Mouse (Mus musculus): ENCODE data around the gene Zswim7. TPM values are rescaled to one million over a fixed set of nuclear protein-coding genes. Genes with fewer than 3 reads are reported as not detected.

The Zswim7 gene
- polyA plus RNA-seq, 1 experiment from 2014 or later, result 22.2 TPM

DNA sequence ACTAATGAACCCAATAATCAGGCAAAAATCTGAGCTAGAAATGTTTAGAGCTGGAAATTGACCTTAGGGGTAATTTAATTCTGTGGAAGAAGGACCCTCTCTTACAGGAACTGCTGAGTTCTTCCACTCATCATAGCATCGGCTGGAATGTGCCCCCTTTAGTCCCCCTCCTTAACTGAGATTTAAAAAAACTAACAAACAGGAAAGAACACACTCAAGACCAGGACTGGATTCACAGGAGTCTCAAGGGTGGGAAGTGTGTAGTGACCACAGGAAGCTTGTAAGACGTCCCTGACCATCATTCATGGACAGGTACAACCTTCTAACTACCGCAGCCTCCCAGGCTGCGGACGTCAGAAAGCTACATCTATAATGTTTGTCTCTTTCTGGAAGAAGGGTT lies 10.3 kb downstream of the Zswim7 start:
- Histone ChIP-seq H3K36me3 (ENCODE audit: control insufficient read depth, insufficient read depth, low read length) (no peaks in the 10 kb centered on the region), H3K9me3 (ENCODE audit: control insufficient read depth, low read length) (no peaks in the 10 kb centered on the region), H3K9ac (ENCODE audit: low read length) (no peak overlapping the region), H3K27me3 (ENCODE audit: control insufficient read depth, insufficient read depth, low read length) (no peaks in the 10 kb centered on the region), H3K4me2 (ENCODE audit: low read length) (no peak overlapping the region), H3K4me3 (ENCODE audit: control insufficient read depth in 1 of 2, insufficient read depth in 1 of 2, low read depth in 1 of 2, low read length in 2 of 2) (no peak overlapping the region), H3K4me1 (ENCODE audit: control insufficient read depth in 2 of 2, insufficient read depth in 2 of 2, low read length in 2 of 2) (0 out of 4 replicates have a peak, but pooled peaks cover 0 to 7% of the 10 kb centered on the region in 2 experiments), H3K27ac (replicated peaks in 1 of 2; ENCODE audit: control insufficient read depth in 1 of 2, insufficient read depth in 1 of 2, low read depth in 2 of 2, low read length in 2 of 2) (no peak overlapping the region)
- ATAC-seq (ENCODE audit: insufficient number of reproducible peaks, insufficient read depth, low FRiP score, low read depth), result no peak
- WGBS, result 50% methylated on average over 5 of the region's 5 CpGs

DNA sequence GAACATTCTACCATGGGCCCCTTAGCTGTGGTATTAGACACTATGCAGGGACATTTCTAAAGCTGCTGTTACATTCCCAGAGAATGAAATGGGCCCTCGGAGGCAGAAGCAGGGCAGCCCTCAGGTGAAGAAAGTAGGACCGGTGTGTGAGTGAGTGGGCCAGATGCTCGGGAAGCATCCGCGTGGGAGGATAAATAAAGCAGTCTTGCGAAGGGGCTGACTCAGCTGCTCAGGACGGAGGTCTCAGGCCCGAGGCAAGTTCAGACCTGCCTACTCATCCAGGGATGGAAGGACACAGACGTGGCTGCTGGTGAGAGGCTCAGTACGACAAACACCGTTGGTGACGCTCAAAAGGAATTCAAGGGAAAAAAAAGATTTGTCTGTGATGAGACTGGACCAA lies 12.1 kb downstream of the Zswim7 start:
- no peak overlapping the region for H3K4me2 ChIP-seq (ENCODE audit: low read length)
- H3K9ac ChIP-seq (ENCODE audit: low read length), result no peak overlapping the region
- H3K9me3 ChIP-seq (ENCODE audit: control insufficient read depth, low read length), result no peaks in the 10 kb centered on the region
- H3K27ac ChIP-seq (replicated peaks in 1 of 2; ENCODE audit: control insufficient read depth in 1 of 2, insufficient read depth in 1 of 2, low read depth in 2 of 2, low read length in 2 of 2), result no peak overlapping the region
- H3K4me3 ChIP-seq (ENCODE audit: control insufficient read depth in 1 of 2, insufficient read depth in 1 of 2, low read depth in 1 of 2, low read length in 2 of 2), result no peak overlapping the region
- no peaks in the 10 kb centered on the region for H3K36me3 ChIP-seq (ENCODE audit: control insufficient read depth, insufficient read depth, low read length)
- H3K4me1 ChIP-seq (ENCODE audit: control insufficient read depth in 2 of 2, insufficient read depth in 2 of 2, low read length in 2 of 2), result peaks cover 0 to 7% of the 10 kb centered on the region in 2 experiments; a peak in 1 of 4 replicates
- 69% methylated on average over 12 of the region's 12 CpGs for WGBS
- ATAC-seq (ENCODE audit: insufficient number of reproducible peaks, insufficient read depth, low FRiP score, low read depth), result no peak
- H3K27me3 ChIP-seq (ENCODE audit: control insufficient read depth, insufficient read depth, low read length), result 0 out of 2 replicates have a peak, but pooled peaks cover 5% of the 10 kb centered on the region

DNA sequence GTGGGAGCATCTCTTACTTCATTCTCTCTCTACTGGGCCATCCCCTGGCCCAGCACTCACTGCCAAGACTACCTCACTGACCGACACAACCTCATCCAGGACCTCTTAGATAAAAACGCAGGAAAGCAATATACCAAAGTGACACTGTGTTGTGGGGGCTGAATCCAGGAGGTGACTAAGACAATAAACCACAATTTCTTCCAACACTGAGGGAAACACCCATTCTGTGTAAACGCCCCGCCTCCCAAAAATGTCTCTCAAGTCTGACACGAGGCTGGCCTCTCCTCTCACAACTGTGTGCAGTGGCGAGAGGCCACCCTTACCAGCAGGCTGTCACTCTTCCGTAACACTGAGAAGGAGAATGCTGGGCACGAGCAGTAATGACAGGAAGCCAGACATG lies 12.8 kb downstream of the Zswim7 start:
- Histone ChIP-seq H3K27ac (replicated peaks in 1 of 2; ENCODE audit: control insufficient read depth in 1 of 2, insufficient read depth in 1 of 2, low read depth in 2 of 2, low read length in 2 of 2) (no peak overlapping the region), H3K27me3 (ENCODE audit: control insufficient read depth, insufficient read depth, low read length) (0 out of 2 replicates have a peak, but pooled peaks cover 5% of the 10 kb centered on the region), H3K4me3 (ENCODE audit: control insufficient read depth in 1 of 2, insufficient read depth in 1 of 2, low read depth in 1 of 2, low read length in 2 of 2) (no peak overlapping the region), H3K4me1 (ENCODE audit: control insufficient read depth in 2 of 2, insufficient read depth in 2 of 2, low read length in 2 of 2) (peaks cover 3 to 7% of the 10 kb centered on the region in 2 experiments; a peak in 1 of 4 replicates), H3K9me3 (ENCODE audit: control insufficient read depth, low read length) (no peaks in the 10 kb centered on the region), H3K36me3 (ENCODE audit: control insufficient read depth, insufficient read depth, low read length) (no peaks in the 10 kb centered on the region), H3K4me2 (ENCODE audit: low read length) (no peak overlapping the region), H3K9ac (ENCODE audit: low read length) (no peak overlapping the region)
- ATAC-seq (ENCODE audit: insufficient number of reproducible peaks, insufficient read depth, low FRiP score, low read depth), result no peak
- WGBS, result 72% methylated on average over 8 of the region's 8 CpGs

DNA sequence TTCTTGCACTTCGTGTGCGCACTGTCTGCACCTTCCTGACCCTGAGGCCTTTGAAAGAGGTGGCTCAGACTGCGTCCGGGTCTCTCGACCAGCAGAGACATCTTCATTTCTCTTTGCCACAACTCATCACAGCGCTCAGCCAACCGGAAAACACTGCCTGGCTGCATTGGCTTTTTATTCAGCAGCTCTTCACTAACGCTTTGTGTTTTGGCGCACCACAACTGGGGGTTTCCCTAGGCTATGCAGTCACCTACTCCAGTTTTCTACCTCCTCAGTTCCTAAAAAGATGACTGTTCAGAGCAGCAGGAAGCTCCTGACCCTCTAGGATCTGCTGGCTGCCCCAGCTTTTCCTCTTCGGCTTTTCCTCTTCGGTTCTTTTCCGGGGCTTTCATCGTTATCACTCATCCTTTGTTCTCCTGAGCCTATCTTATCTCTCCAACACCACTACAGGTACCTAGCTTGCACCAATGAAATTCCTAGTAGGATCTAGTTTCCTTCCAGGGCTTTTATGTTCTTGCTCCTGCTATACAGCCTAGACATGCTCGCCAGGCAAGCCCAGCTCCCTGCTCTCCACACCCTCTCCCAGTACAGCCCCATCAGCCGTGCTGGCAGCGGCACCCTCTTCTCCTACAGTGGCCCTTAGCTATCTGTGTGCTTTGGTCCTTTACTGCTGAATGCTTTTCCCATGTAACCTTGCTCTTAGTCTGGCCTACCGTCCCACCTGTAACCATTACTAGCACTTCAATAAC lies 14.5 kb downstream of the Zswim7 start:
- ATAC-seq (ENCODE audit: insufficient number of reproducible peaks, insufficient read depth, low FRiP score, low read depth), result no peak
- no peaks in the 10 kb centered on the region for H3K36me3 ChIP-seq (ENCODE audit: control insufficient read depth, insufficient read depth, low read length)

DNA sequence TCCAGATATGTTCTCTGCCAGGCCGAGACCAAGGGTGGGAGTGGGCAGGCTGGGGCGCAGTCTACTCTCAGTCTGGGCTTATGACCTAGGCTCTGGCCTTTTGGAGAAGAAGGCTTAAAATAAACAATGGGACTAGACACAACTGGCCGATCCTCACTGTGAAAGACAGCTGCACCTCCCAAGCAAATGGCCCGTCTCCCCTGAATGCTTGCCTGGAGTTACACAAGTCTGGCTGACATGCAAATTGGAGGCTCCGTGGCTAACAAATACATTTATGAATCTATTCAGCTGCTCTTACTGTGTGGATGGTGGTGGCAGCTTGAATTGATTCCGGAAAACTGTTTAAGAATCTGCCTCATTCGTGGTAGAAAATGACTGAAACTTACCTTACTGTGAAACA lies 15.5 kb downstream of the Zswim7 start:
- Histone ChIP-seq H3K36me3 (ENCODE audit: control insufficient read depth, insufficient read depth, low read length) (no peaks in the 10 kb centered on the region), H3K27me3 (ENCODE audit: control insufficient read depth, insufficient read depth, low read length) (0 out of 2 replicates have a peak, but pooled peaks cover 5% of the 10 kb centered on the region), H3K27ac (replicated peaks in 1 of 2; ENCODE audit: control insufficient read depth in 1 of 2, insufficient read depth in 1 of 2, low read depth in 2 of 2, low read length in 2 of 2) (no peak overlapping the region), H3K4me3 (ENCODE audit: control insufficient read depth in 1 of 2, insufficient read depth in 1 of 2, low read depth in 1 of 2, low read length in 2 of 2) (no peak overlapping the region), H3K9ac (ENCODE audit: low read length) (no peak overlapping the region), H3K4me1 (ENCODE audit: control insufficient read depth in 2 of 2, insufficient read depth in 2 of 2, low read length in 2 of 2) (peaks cover 3 to 7% of the 10 kb centered on the region in 2 experiments; a peak in 1 of 4 replicates), H3K4me2 (ENCODE audit: low read length) (no peak overlapping the region), H3K9me3 (ENCODE audit: control insufficient read depth, low read length) (no peaks in the 10 kb centered on the region)
- ATAC-seq (ENCODE audit: insufficient number of reproducible peaks, insufficient read depth, low FRiP score, low read depth), result no peak
- WGBS, result 87% methylated on average over 7 of the region's 7 CpGs

More for the DNA sequence above, 14.5 kb downstream of the Zswim7 start:
- Histone ChIP-seq H3K27ac (replicated peaks in 1 of 2; ENCODE audit: control insufficient read depth in 1 of 2, insufficient read depth in 1 of 2, low read depth in 2 of 2, low read length in 2 of 2) (no peak overlapping the region), H3K4me2 (ENCODE audit: low read length) (no peak overlapping the region), H3K4me3 (ENCODE audit: control insufficient read depth in 1 of 2, insufficient read depth in 1 of 2, low read depth in 1 of 2, low read length in 2 of 2) (no peak overlapping the region), H3K9me3 (ENCODE audit: control insufficient read depth, low read length) (no peaks in the 10 kb centered on the region), H3K9ac (ENCODE audit: low read length) (no peak overlapping the region), H3K4me1 (ENCODE audit: control insufficient read depth in 2 of 2, insufficient read depth in 2 of 2, low read length in 2 of 2) (peaks cover 3 to 7% of the 10 kb centered on the region in 2 experiments; a peak in 1 of 4 replicates), H3K27me3 (ENCODE audit: control insufficient read depth, insufficient read depth, low read length) (0 out of 2 replicates have a peak, but pooled peaks cover 5% of the 10 kb centered on the region)
- 46% methylated on average over 17 of the region's 17 CpGs for WGBS

DNA sequence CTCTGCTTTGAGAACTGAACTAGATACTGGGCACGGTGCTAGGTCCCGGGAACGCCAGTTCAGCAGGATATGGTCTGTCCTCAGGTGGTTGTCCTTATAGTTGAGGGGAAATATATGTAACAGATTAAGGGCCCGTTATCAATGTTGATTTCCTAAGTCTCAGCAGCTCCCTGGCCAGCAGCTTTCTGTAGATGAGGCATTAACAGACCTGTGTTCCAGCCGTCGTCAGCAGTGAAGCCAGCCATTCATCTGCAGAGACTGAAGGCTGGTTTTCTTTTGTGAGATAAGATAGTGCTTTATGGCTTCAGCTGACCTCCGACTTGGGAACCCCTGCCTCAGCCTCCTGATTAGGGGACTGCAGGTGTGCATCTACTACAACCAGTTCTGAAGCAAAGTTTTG lies 17.2 kb downstream of the Zswim7 start:
- Histone ChIP-seq H3K27me3 (ENCODE audit: control insufficient read depth, insufficient read depth, low read length) (0 out of 2 replicates have a peak, but pooled peaks cover 12% of the 10 kb centered on the region), H3K36me3 (ENCODE audit: control insufficient read depth, insufficient read depth, low read length) (no peaks in the 10 kb centered on the region), H3K4me2 (ENCODE audit: low read length) (no peak overlapping the region), H3K27ac (replicated peaks in 1 of 2; ENCODE audit: control insufficient read depth in 1 of 2, insufficient read depth in 1 of 2, low read depth in 2 of 2, low read length in 2 of 2) (no peak overlapping the region), H3K4me3 (ENCODE audit: control insufficient read depth in 1 of 2, insufficient read depth in 1 of 2, low read depth in 1 of 2, low read length in 2 of 2) (no peak overlapping the region), H3K9me3 (ENCODE audit: control insufficient read depth, low read length) (no peaks in the 10 kb centered on the region), H3K4me1 (ENCODE audit: control insufficient read depth in 2 of 2, insufficient read depth in 2 of 2, low read length in 2 of 2) (peaks cover 3 to 7% of the 10 kb centered on the region in 2 experiments; a peak in 1 of 4 replicates), H3K9ac (ENCODE audit: low read length) (no peak overlapping the region)
- no peak for ATAC-seq (ENCODE audit: insufficient number of reproducible peaks, insufficient read depth, low FRiP score, low read depth)
- WGBS, result 32% methylated on average over 7 of the region's 7 CpGs

DNA sequence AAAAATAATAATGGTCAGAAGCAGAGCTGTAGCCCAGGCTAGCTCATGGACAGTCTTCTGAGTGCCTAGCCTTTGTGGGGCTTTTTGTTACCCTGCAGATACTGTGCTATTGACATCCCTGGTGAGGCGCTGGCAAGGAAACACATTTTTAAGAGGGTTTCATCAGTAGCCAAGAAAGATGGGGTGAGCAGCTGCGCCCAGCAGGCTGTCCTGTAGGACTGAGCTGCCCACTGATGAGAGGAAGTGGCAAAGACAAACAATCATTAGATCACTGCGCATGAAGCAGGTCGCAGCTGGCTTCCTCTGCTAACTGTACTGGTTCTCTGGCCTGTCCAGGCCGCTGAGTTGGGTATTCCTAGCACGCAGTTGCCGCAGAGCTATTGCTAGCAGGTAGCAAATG lies 17.6 kb downstream of the Zswim7 start:
- ATAC-seq (ENCODE audit: insufficient number of reproducible peaks, insufficient read depth, low FRiP score, low read depth), result no peak
- Histone ChIP-seq H3K27me3 (ENCODE audit: control insufficient read depth, insufficient read depth, low read length) (0 out of 2 replicates have a peak, but pooled peaks cover 12% of the 10 kb centered on the region), H3K4me3 (ENCODE audit: control insufficient read depth in 1 of 2, insufficient read depth in 1 of 2, low read depth in 1 of 2, low read length in 2 of 2) (no peak overlapping the region), H3K4me2 (ENCODE audit: low read length) (no peak overlapping the region), H3K9me3 (ENCODE audit: control insufficient read depth, low read length) (no peaks in the 10 kb centered on the region), H3K9ac (ENCODE audit: low read length) (no peak overlapping the region), H3K27ac (replicated peaks in 1 of 2; ENCODE audit: control insufficient read depth in 1 of 2, insufficient read depth in 1 of 2, low read depth in 2 of 2, low read length in 2 of 2) (no peak overlapping the region), H3K36me3 (ENCODE audit: control insufficient read depth, insufficient read depth, low read length) (no peaks in the 10 kb centered on the region), H3K4me1 (ENCODE audit: control insufficient read depth in 2 of 2, insufficient read depth in 2 of 2, low read length in 2 of 2) (peaks cover 3 to 7% of the 10 kb centered on the region in 2 experiments; a peak in 1 of 4 replicates)
- 69% methylated on average over 7 of the region's 7 CpGs for WGBS
